Mouse (Mus musculus) layer of hippocampus, postnatal 14 days (tissue): Measurements from ENCODE around the gene Mbl1. TPM values are rescaled to one million over a fixed set of nuclear protein-coding genes. Genes with fewer than 3 reads are reported as not detected.

Experiments
- DNase-seq, 2 experiments: peaks; one replicate each; pipeline ENCODE4 v3.0.0; 2021 to 2022; ENCODE audit warnings: low spot score in 2 of 2, mixed read lengths in 1 of 2
- total RNA-seq, 2 experiments: library from RNA; stranded (reverse); gene quantifications; 2 replicates each; pipeline ENCODE4 v1.2.3; 2021

The Mbl1 gene
- total RNA-seq, 2 experiments from 2014 or later, result not detected

DNA sequence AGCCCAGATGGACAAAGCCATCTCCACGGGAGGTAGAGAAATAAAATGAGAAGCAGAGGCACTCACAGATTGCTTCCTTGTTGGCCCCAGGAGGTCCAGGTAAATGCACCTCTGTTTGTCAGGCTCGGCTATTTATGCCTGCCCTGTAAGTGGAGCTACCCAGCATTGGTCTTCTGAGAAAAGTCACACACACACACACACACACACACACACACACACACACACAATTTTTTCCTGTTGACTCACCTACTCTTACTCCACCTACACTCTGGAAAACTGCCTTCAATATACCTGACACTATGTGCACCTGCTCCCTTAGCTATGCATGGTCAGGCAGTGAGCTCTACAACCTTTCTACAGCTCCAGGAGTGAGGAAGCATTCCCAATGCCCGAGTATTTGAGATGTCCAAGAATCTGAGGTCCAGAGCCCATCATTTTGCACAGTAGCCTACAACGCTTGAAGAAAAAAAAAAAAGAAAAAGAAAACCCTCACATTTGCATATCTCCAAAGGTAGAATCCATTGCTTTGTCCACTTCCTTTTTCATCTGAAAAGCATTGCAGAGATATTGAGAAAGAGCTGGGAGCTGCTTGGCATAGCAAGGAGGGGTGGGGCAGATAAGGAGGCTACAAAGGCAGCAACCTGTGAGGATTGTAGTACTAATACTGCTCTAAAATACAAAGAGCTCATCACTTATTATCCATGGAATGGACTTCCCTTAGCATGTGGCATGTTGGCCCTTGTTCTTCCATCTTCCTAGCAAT lies 34.0 kb downstream of the Mbl1 start, which contains the start of gene Sftpd:
Gene Sftpd, minus strand, starts transcription at position 91 of the 763 bp plus-strand sequence.
- DNase-seq, result no peak

DNA sequence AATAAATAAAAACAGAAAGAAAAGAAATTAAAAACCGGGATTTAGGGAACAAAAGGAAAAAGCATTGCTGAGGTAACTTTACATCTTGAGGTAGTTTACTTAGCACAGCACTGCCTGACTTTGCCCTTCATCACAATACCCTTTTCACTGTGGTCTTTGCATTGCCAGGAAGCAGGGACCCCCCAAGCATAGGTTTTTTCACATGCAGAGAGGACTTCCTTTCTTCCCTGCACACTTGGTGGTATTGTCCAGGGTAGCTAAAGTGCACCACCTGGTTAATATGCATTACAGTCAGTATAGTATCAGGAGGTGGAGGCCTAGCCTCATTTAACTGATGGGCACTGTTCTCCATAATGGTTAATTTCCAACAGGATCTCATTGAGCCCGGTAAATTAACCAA lies 38.2 kb downstream of the Mbl1 start:
- no peak for DNase-seq

DNA sequence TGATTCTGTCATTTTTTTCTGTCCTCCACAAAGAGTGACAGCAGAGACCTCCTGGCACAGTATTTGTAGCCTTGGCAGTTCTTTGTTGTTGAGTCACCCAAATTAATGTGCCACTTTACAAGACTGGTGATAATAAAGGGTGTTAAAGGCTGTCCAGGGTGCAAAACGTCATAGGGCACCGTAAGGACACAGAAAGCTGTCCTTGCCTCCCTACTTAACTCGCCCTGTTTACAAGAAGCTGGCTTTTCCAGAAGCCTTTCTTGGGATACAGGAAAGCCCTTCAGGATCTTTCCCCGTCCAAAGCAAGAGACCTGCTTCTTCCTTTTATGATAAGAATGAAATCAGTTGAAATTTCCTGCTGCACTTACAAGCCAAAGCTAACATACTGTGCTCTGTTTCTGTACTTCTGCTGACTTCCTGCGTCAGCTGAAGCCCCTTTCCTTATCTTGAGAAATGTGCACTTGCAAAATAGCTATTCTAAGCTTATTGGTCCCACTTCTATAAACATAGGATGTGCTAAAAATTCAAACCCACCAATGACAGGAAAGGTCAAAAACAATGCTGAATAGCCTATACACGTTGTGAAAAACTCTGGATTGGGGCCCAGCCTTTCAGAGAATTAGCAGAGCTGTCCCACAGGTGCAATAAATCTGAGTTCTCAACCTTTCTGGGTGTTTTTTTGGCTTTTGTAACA lies 46.9 kb downstream of the Mbl1 start:
- DNase-seq, result no peak

Other genes with a start within 250 kb of the Mbl1 start
- gene Tspan14, start 184.7 kb upstream of the Mbl1 start, total RNA-seq, result 10 to 100 TPM; 34.5 to 35.5 TPM
- 100 to 1,000 TPM; 139 to 145 TPM for gene Fam213a, start 137.7 kb upstream of the Mbl1 start, total RNA-seq
- 1 to 10 TPM in 1 of 2 experiments, under 1 TPM in 1; 0.98 to 1.3 TPM for gene Dydc2, start 82.2 kb upstream of the Mbl1 start, total RNA-seq
- not detected for gene Dydc1, start 78.5 kb upstream of the Mbl1 start, total RNA-seq
- not detected for gene Mat1a, start 46.4 kb upstream of the Mbl1 start, total RNA-seq
- not detected for gene Sftpa1, start 19.7 kb upstream of the Mbl1 start, total RNA-seq
- not detected for gene Sftpd, start 33.7 kb downstream of the Mbl1 start, total RNA-seq
- not detected for gene Gm2832, start 127.3 kb downstream of the Mbl1 start, total RNA-seq
- gene Gm5798, start 197.2 kb downstream of the Mbl1 start, total RNA-seq, result not detected
- not detected for gene Gm7945, start 234.9 kb downstream of the Mbl1 start, total RNA-seq